Comparison of ENCODE assay signal across 9 mouse cellular contexts in the genomic region with DNA sequence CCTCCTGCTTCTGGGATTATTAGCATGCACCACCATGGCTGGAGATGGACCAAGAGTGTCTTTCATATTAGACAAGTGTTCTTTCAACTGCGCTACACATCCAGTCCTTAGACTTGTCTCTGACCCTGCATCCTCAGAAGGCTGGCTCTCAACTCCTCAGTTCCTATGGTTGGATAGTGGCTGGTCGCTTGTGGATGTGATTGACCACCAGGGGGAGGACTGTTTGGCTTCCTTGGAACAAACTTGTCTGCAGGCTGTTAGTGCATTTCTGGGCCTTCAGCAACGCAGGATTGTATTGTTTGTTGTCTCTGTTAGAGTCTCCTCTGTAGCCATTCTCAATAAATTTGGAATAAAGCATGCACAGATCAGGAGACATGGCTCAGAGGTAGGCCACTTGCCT. TPM values are rescaled to one million over a fixed set of nuclear protein-coding genes. Genes with fewer than 3 reads are reported as not detected.
DNase-seq lines count a peak whose midpoint lies in the region; ATAC-seq and TF ChIP-seq lines count a peak whose summit lies in the region.
"Had no signal": no experiment of that assay in that cellular context is flagged by ENCODE, and none has a peak within 500 bp of the region (broad histone marks: within the 10 kb centered on the region; RNA-seq: fewer than 3 reads in every experiment).

No protein-coding gene starts in this region.

- TF ChIP-seq CTCF in kidney, adult 2 months (conservative IDR thresholded peaks at IDR 0.05; ENCODE audit: insufficient read depth, insufficient read length, low read depth, low read length) = peak; percentile 68
- peak; percentile 15 to 61; a peak in 3 of 4 replicates for TF ChIP-seq CTCF in CH12.LX (conservative IDR thresholded peaks at IDR 0.05 in 1 of 2, IDR thresholded peaks at IDR 0.05 in 1 of 2; ENCODE audit: low read depth in 2 of 2, low read length in 2 of 2)

- in situ Hi-C loops in CH12.LX (cut with MboI; ENCODE audit: low pct_ligation_motif_present, low pct_unique_long_range_greater_than_20kb, low sequenced_read_pairs) = no loop called here

- ATAC-seq in kidney, embryonic 15.5 days (replicated peaks; ENCODE audit: low FRiP score) = no peak

- 49% methylated on average over 3 of the region's 3 CpGs for WGBS in kidney, adult 2 months
- 46% methylated on average over 3 of the region's 3 CpGs for WGBS in kidney, embryonic 15.5 days

- no peaks in the 10 kb centered on the region for H3K36me3 ChIP-seq in kidney, adult 2 months (ENCODE audit: control insufficient read depth, insufficient read depth, low read length)
- H3K36me3 ChIP-seq in kidney, embryonic 15.5 days = no peaks in the 10 kb centered on the region
- no peaks in the 10 kb centered on the region for H3K36me3 ChIP-seq in CH12.LX (replicated peaks in 1 of 2; ENCODE audit: control insufficient read depth in 1 of 2, insufficient read depth in 1 of 2, low read length in 1 of 2)
- H3K36me3 ChIP-seq: embryonic facial prominence, embryonic 12.5 days had no signal

- TF ChIP-seq EP300 in CH12.LX (IDR thresholded peaks at IDR 0.05; ENCODE audit: low read length) = no peak

- DNase-seq in kidney, adult 2 months = peak; percentile 66
- DNase-seq in CH12.LX (ENCODE audit: extremely low read depth) = peak; percentile 32
- DNase-seq in Muller cell, postnatal 12 days (ENCODE audit: inconsistent ontology term) = peak; percentile 25
- DNase-seq in embryo, embryonic 10 days (ENCODE audit: low spot score) = peak; percentile 69
- peak; percentile 67 to 73 for DNase-seq in kidney, postnatal 4 days
- no peak for DNase-seq in c-Kit-positive CD71-positive TER-119-positive erythroid progenitor cells, embryonic 14.5 days (ENCODE audit: low spot score)
- DNase-seq in layer of hippocampus, adult 8-10 months (ENCODE audit: low spot score in 2 of 2) = no peak

- H3K27ac ChIP-seq in kidney, adult 2 months (ENCODE audit: insufficient read depth, low read depth, low read length) = no peak overlapping the region
- H3K27ac ChIP-seq in kidney, embryonic 15.5 days = no peak overlapping the region
- H3K27ac ChIP-seq in CH12.LX (ENCODE audit: insufficient read depth, low read depth) = no peak overlapping the region
- H3K27ac ChIP-seq: embryonic facial prominence, embryonic 12.5 days had no signal

- H3K79me2 ChIP-seq in CH12.LX (replicated peaks; ENCODE audit: control insufficient read depth, extremely low read depth, insufficient read depth, poor library complexity, severe bottlenecking) = no peaks in the 10 kb centered on the region

- H3K4me2 ChIP-seq in kidney, embryonic 15.5 days = no peak overlapping the region
- H3K4me2 ChIP-seq in CH12.LX (ENCODE audit: insufficient read depth, low read depth, poor library complexity, severe bottlenecking) = no peak overlapping the region
- H3K4me2 ChIP-seq: embryonic facial prominence, embryonic 12.5 days had no signal

- no peaks in the 10 kb centered on the region for H3K27me3 ChIP-seq in kidney, adult 2 months (replicated peaks; ENCODE audit: control insufficient read depth, insufficient read depth, low read length)
- H3K27me3 ChIP-seq in kidney, embryonic 15.5 days = no peaks in the 10 kb centered on the region
- no peaks in the 10 kb centered on the region for H3K27me3 ChIP-seq in CH12.LX (replicated peaks)
- H3K27me3 ChIP-seq: embryonic facial prominence, embryonic 12.5 days had no signal

- H3K4me3 ChIP-seq in kidney, adult 2 months (ENCODE audit: insufficient read depth, low read depth, low read length) = no peak overlapping the region
- H3K4me3 ChIP-seq in kidney, embryonic 15.5 days (replicated peaks) = no peak overlapping the region
- no peak overlapping the region for H3K4me3 ChIP-seq in CH12.LX (replicated peaks in 1 of 3; ENCODE audit: low read depth in 2 of 3, low read length in 2 of 3, poor library complexity in 1 of 3)
- H3K4me3 ChIP-seq: embryonic facial prominence, embryonic 12.5 days had no signal

- dilution Hi-C loops in CH12.LX (cut with MboI; ENCODE audit: extremely low pct_ligation_motif_present, extremely low pct_unique_long_range_greater_than_20kb, low sequenced_read_pairs) = no loop called here

- no peaks in the 10 kb centered on the region for H3K4me1 ChIP-seq in kidney, adult 2 months (ENCODE audit: control insufficient read depth, insufficient read depth, low read length)
- no peaks in the 10 kb centered on the region for H3K4me1 ChIP-seq in kidney, embryonic 15.5 days
- no peaks in the 10 kb centered on the region for H3K4me1 ChIP-seq in CH12.LX (ENCODE audit: control insufficient read depth in 1 of 2, insufficient read depth in 2 of 2)

- no peak for TF ChIP-seq POLR2A in kidney, adult 2 months (IDR thresholded peaks at IDR 0.05; ENCODE audit: low read depth, low read length)
- no peak for TF ChIP-seq POLR2A in CH12.LX (IDR thresholded peaks at IDR 0.05; ENCODE audit: low read depth, low read length)

- H3K9me3 ChIP-seq in kidney, embryonic 15.5 days (replicated peaks) = no peaks in the 10 kb centered on the region
- H3K9me3 ChIP-seq in CH12.LX (replicated peaks; ENCODE audit: low read length) = peaks cover 2% of the 10 kb centered on the region
- H3K9me3 ChIP-seq: embryonic facial prominence, embryonic 12.5 days had no signal

- no peak overlapping the region for H3K9ac ChIP-seq in kidney, embryonic 15.5 days
- no peak overlapping the region for H3K9ac ChIP-seq in CH12.LX (ENCODE audit: insufficient read depth, low read depth)
- H3K9ac ChIP-seq: embryonic facial prominence, embryonic 12.5 days had no signal

- peak; percentile 9 for TF ChIP-seq RAD21 in CH12.LX (IDR thresholded peaks at IDR 0.05; ENCODE audit: low read depth, low read length)

TF ChIP-seq in CH12.LX, 34 proteins besides CTCF, POLR2A, EP300 and RAD21:
- TF ChIP-seq SMC3 (IDR thresholded peaks at IDR 0.05; ENCODE audit: low read depth, low read length) (peak; percentile 60), IRF4 (IDR thresholded peaks at IDR 0.05; ENCODE audit: low read depth, low read length) (no peak)

RNA-seq across cellular contexts. Expression of gene Farp1, which starts 55.4 kb away (rescaled TPM):
- 28.8 and 30.1 TPM in 2 replicates for polyA plus RNA-seq in kidney, adult 2 months (2012; rRNA removed)
- 31.6 and 35.8 TPM in 2 replicates for polyA plus RNA-seq in kidney, embryonic 15.5 days (2015; fragmentation: Nextera tagmentation; extraction: Ambion mirVana)
- total RNA-seq in CH12.LX (2012; rRNA removed) (2.5 TPM in 2 replicates), CH12.LX (2014; rRNA removed) (2.4 and 2.7 TPM in 2 replicates)
- 9.5 and 10.3 TPM in 2 replicates for polyA plus RNA-seq in CH12.LX (2012; ENCODE audit: insufficient read length, low read depth)
- 100 to 1,000 TPM; 110 to 121 (median 116) TPM for total RNA-seq in layer of hippocampus, adult 8-10 months (2022)

Comparison
In these comparisons a context has a peak if more than half of its experiments do, and no peak if none do; other contexts are left out.
1. DNase-seq: peak in kidney, adult 2 months (single experiment), CH12.LX (single experiment), Muller cell, postnatal 12 days (single experiment), embryo, embryonic 10 days (single experiment) and kidney, postnatal 4 days (2 of 2); none in c-Kit-positive CD71-positive TER-119-positive erythroid progenitor cells, embryonic 14.5 days (single experiment) and layer of hippocampus, adult 8-10 months (0 of 2).